Mouse (Mus musculus) forebrain, embryonic 14.5 days (tissue): ENCODE measurements around the gene Gprin2. TPM values are rescaled to one million over a fixed set of nuclear protein-coding genes. Genes with fewer than 3 reads are reported as not detected.

Experiments
- ATAC-seq: fragments of 200-750 bp; cut with Nextera tagmentation; 2 replicates; pipeline ENCODE4 v1.8.0; 2017; ENCODE audit warnings: mild to moderate bottlenecking, moderate library complexity
- DNase-seq: peaks from one replicate; pipeline ENCODE4 v3.0.0-alpha.2; 2015; ENCODE audit warnings: low spot score
- H3K27ac ChIP-seq: fragments of 300-500 bp; sonication (generic); 2 replicates; pipeline ENCODE4 v1.5.1; 2014; ENCODE audit warnings: low read depth, mild to moderate bottlenecking, control low read depth, low read length, moderate library complexity
- H3K27me3 ChIP-seq: fragments of 300-500 bp; sonication (generic); replicated peaks from 2 replicates; pipeline ENCODE4 v1.6.1; 2014; ENCODE audit warnings: low read length, control low read depth, mixed read lengths; ENCODE audit not compliant: control insufficient read depth, insufficient read depth
- H3K36me3 ChIP-seq: fragments of 300-500 bp; sonication (generic); 2 replicates; pipeline ENCODE4 v1.6.1; 2014; ENCODE audit warnings: low read length, control low read depth; ENCODE audit not compliant: control insufficient read depth, insufficient read depth
- H3K4me1 ChIP-seq: fragments of 300-500 bp; sonication (generic); 2 replicates; pipeline ENCODE4 v1.6.1; 2014; ENCODE audit warnings: antibody characterized with exemption, low read length, control low read depth; ENCODE audit not compliant: control insufficient read depth, insufficient read depth
- H3K4me2 ChIP-seq: fragments of 300-500 bp; sonication (generic); 2 replicates; pipeline ENCODE4 v1.6.1; 2014; ENCODE audit warnings: mild to moderate bottlenecking, control low read depth, low read length
- H3K4me3 ChIP-seq: fragments of 300-500 bp; sonication (generic); 2 replicates; pipeline ENCODE4 v1.5.1; 2014; ENCODE audit warnings: low read depth, low read length, control low read depth
- H3K9ac ChIP-seq: fragments of 300-500 bp; sonication (generic); 2 replicates; pipeline ENCODE4 v1.6.1; 2014; ENCODE audit warnings: mild to moderate bottlenecking, low read length, control low read depth, moderate library complexity
- H3K9me3 ChIP-seq: fragments of 300-500 bp; sonication (generic); replicated peaks from 2 replicates; pipeline ENCODE4 v1.6.1; 2016; ENCODE audit warnings: low read length, control low read depth, mixed read lengths; ENCODE audit not compliant: control insufficient read depth
- WGBS: fragments of 180-500 bp; shearing (Covaris S2); extraction: QIAGEN DNeasy Blood & Tissue Kit; methylation state at CpG from one replicate; pipeline ENCODE4 v1.1.7; 2014; 5-methylcytosine and 5-hydroxymethylcytosine counted together
- polyA plus RNA-seq: library from polyadenylated mRNA; unstranded; fragments of >200 nt; fragmentation: Nextera tagmentation; extraction: Ambion mirVana; gene quantifications from 2 replicates; pipeline ENCODE4 v1.2.1, GENCODE M21; 2014

The Gprin2 gene
- 2.6 TPM in 2 replicates for polyA plus RNA-seq

DNA sequence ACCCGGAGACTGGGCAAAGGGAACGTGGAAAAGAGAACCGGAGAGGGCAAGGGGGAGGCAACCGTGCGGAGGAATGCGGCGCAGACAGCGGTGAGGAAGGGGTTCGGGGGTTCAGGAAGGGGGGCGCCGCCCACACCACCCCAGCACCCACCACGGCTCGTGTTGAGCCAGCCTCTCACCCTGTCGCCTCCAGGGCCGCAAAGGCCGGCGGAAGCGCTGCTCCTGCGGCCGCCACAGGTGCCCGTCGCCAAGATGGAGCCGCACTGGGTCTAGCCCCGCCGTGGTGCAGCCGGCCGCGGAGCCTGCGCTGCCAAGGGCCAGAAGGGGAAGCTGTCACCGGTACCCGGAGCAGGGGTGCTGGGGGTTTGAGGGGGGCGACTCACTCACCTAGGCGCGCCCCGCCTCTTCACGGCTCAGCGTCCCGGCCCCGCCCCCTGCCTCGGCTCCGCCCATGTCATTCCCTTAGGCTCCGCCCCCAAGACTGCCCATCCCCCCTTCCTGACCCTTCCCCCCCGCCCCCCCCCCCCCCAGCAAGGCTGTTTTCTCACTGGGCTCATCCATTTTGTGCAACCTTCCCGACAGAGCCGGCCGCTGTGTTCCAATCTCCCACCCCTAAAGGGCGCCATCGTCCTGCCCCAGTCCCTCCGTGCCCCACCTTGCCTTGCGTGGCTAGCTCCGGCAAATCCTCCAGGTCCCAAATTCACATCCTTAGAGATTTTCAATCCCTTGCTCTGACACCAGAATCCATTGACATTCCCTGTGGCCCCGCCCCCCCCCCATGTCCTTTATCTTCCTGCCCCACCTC, at the start of gene Gprin2:
TSS of gene Gprin2 (minus strand) at position 423 of the 805 bp plus-strand sequence.
- H3K9me3 ChIP-seq, result no peaks in the 10 kb centered on the region
- WGBS, result 2% methylated on average over 46 of the region's 52 CpGs
- H3K4me3 ChIP-seq, result peak within 1 kb of the TSS; percentile 72
- H3K9ac ChIP-seq, result peak within 1 kb of the TSS; percentile 76
- no peaks in the 10 kb centered on the region for H3K36me3 ChIP-seq
- peak within 1 kb of the TSS; percentile 83 for H3K4me2 ChIP-seq
- no peaks in the 10 kb centered on the region for H3K4me1 ChIP-seq
- H3K27ac ChIP-seq, result peak within 1 kb of the TSS; percentile 40
- peak; percentile 48 for DNase-seq
- no peaks in the 10 kb centered on the region for H3K27me3 ChIP-seq
- peak; percentile 79 for ATAC-seq

GRCm38 (mm10) chr14:34240676-34241075, 39.2 kb upstream of the Gprin2 start:
- H3K27me3 ChIP-seq, result no peaks in the 10 kb centered on the region
- ATAC-seq (no peak), DNase-seq (no peak)
- 94% methylated on average over 6 of the region's 6 CpGs for WGBS
- H3K9ac ChIP-seq, result no peak overlapping the region
- H3K36me3 ChIP-seq, result no peaks in the 10 kb centered on the region
- H3K9me3 ChIP-seq, result no peaks in the 10 kb centered on the region
- H3K4me3 ChIP-seq, result no peak overlapping the region
- no peak overlapping the region for H3K27ac ChIP-seq
- H3K4me1 ChIP-seq, result no peaks in the 10 kb centered on the region
- no peak overlapping the region for H3K4me2 ChIP-seq

GRCm38 (mm10) chr14:34240263-34240662, 38.8 kb upstream of the Gprin2 start:
- 92% methylated on average over 10 of the region's 10 CpGs for WGBS
- Histone ChIP-seq H3K27me3 (no peaks in the 10 kb centered on the region), H3K9me3 (no peaks in the 10 kb centered on the region), H3K4me3 (no peak overlapping the region), H3K27ac (no peak overlapping the region), H3K9ac (no peak overlapping the region), H3K36me3 (no peaks in the 10 kb centered on the region), H3K4me2 (no peak overlapping the region), H3K4me1 (no peaks in the 10 kb centered on the region)
- ATAC-seq (no peak), DNase-seq (no peak)

- peak overlapping the region; percentile 47; the same call in 1 of the 2 replicates for H3K9ac ChIP-seq
- ATAC-seq, result peak; percentile 97
- 3% methylated on average over 16 of the region's 16 CpGs for WGBS
Observed at GRCm38 (mm10) chr14:34234630-34235380, 33.4 kb upstream of the Gprin2 start.

DNA sequence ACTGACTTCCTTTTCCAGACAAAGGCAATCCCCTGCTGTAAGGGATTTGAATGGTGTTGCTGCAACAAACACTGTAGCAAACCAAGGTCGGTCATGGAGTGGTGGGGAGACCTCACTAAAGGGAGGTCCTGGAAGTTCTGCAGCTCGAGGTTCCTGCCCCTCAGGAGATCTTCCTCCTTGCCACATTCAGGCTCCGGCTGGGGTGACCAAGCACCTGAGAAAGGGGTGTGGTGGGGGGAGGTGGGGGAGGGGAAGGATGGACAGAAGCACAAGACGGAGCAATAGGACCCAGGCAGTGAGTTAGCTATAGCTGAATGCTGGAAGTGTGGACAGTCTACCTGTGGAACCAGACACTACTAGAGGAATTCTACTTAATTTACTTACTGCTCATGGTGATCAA, 32.4 kb upstream of the Gprin2 start:
- ATAC-seq, result no peak
- DNase-seq, result no peak
- Histone ChIP-seq H3K4me1 (no peaks in the 10 kb centered on the region), H3K9me3 (no peaks in the 10 kb centered on the region), H3K36me3 (no peaks in the 10 kb centered on the region), H3K9ac (no peak overlapping the region), H3K4me2 (no peak overlapping the region), H3K27ac (no peak overlapping the region), H3K27me3 (no peaks in the 10 kb centered on the region), H3K4me3 (no peak overlapping the region)
- 64% methylated on average over 4 of the region's 4 CpGs for WGBS

More at GRCm38 (mm10) chr14:34234630-34235380, 33.4 kb upstream of the Gprin2 start:
- peak; percentile 88 for DNase-seq
- no peaks in the 10 kb centered on the region for H3K36me3 ChIP-seq
- no peaks in the 10 kb centered on the region for H3K4me1 ChIP-seq
- no peaks in the 10 kb centered on the region for H3K27me3 ChIP-seq
- peak overlapping the region; percentile 12 for H3K4me3 ChIP-seq
- H3K9me3 ChIP-seq, result no peaks in the 10 kb centered on the region
- no peak overlapping the region for H3K27ac ChIP-seq
- peak overlapping the region; percentile 53 for H3K4me2 ChIP-seq

GRCm38 (mm10) chr14:34232866-34233680, 31.6 kb upstream of the Gprin2 start:
- Histone ChIP-seq H3K9me3 (no peaks in the 10 kb centered on the region), H3K4me3 (no peak overlapping the region), H3K4me1 (no peaks in the 10 kb centered on the region), H3K27ac (no peak overlapping the region), H3K27me3 (no peaks in the 10 kb centered on the region), H3K9ac (no peak overlapping the region), H3K4me2 (no peak overlapping the region), H3K36me3 (no peaks in the 10 kb centered on the region)
- DNase-seq (peak; percentile 39), ATAC-seq (no peak)
- WGBS, result 75% methylated on average over 9 of the region's 9 CpGs

DNA sequence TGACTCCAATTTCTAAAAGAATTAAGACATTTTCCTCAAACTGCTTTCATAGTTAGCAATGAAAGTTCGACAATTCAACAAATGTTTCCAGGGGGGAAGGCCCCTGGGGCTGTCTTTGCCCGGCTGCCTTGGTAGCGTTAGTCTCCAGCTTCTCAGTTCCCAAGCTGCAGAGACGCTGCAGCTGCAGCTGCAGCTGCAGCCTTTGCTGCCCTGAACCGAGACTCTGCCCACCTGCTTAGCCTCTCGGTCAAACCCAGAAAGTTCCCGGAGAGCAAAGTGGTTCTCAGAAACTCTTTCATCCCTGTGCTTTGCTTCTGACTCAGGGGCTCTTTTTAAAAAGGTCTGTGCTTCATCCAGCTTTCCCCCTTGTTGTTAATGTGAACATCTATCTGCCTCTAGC, 30.9 kb upstream of the Gprin2 start:
- no peak for ATAC-seq
- H3K27me3 ChIP-seq, result no peaks in the 10 kb centered on the region
- H3K4me1 ChIP-seq, result no peaks in the 10 kb centered on the region
- H3K36me3 ChIP-seq, result no peaks in the 10 kb centered on the region
- H3K9ac ChIP-seq, result no peak overlapping the region
- H3K4me2 ChIP-seq, result no peak overlapping the region
- no peak overlapping the region for H3K4me3 ChIP-seq
- WGBS, result 49% methylated on average over 7 of the region's 7 CpGs
- no peak for DNase-seq
- no peak overlapping the region for H3K27ac ChIP-seq
- H3K9me3 ChIP-seq, result no peaks in the 10 kb centered on the region

- no peak overlapping the region for H3K4me3 ChIP-seq
- no peak overlapping the region for H3K9ac ChIP-seq
- H3K4me2 ChIP-seq, result no peak overlapping the region
- WGBS, result 87% methylated on average over 10 of the region's 10 CpGs
- H3K27me3 ChIP-seq, result no peaks in the 10 kb centered on the region
- H3K27ac ChIP-seq, result no peak overlapping the region
- H3K4me1 ChIP-seq, result no peaks in the 10 kb centered on the region
- no peak for DNase-seq
- no peak for ATAC-seq
- H3K36me3 ChIP-seq, result no peaks in the 10 kb centered on the region
- H3K9me3 ChIP-seq, result no peaks in the 10 kb centered on the region
Observed at GRCm38 (mm10) chr14:34228830-34229506, 27.5 kb upstream of the Gprin2 start.
